Mouse (Mus musculus): ENCODE measurements at regions not wholly inside any gene's neighbourhood (a gene's known extent, or its start where the extent isn't known, plus 50 kb on each side); places are given as distances from the start of the nearest gene placed in this dataset.

- no peak for TF ChIP-seq CTCF (IDR thresholded peaks at IDR 0.05; ENCODE audit: borderline replicate concordance, insufficient read depth, low read length)
- TF ChIP-seq POLR2A (IDR thresholded peaks at IDR 0.05; ENCODE audit: low read depth, low read length), result no peak
These were observed 196.6 kb downstream of the Mreg start for GRCm38 (mm10) chr1:72015471-72015870.
